Mouse (Mus musculus) forebrain, embryonic 12.5 days (tissue): ENCODE results near the gene Raly. TPM values are rescaled to one million over a fixed set of nuclear protein-coding genes. Genes with fewer than 3 reads are reported as not detected.
"Not testable (repeated sequence)": the region's sequence is repeated elsewhere in the genome, so short reads cannot be mapped to it uniquely, and the experiment has no call there.

Experiments
- ATAC-seq: fragments of 200-750 bp; cut with Nextera tagmentation; 2 replicates; pipeline ENCODE4 v1.8.0; 2017; ENCODE audit warnings: moderate TSS enrichment; ENCODE audit not compliant: low FRiP score
- H3K27ac ChIP-seq: fragments of 300-500 bp; sonication (generic); 2 replicates; pipeline ENCODE4 v1.5.1; 2016; ENCODE audit warnings: mild to moderate bottlenecking
- H3K27me3 ChIP-seq: fragments of 300-500 bp; sonication (generic); 2 replicates; pipeline ENCODE4 v1.6.1; 2016; ENCODE audit warnings: mild to moderate bottlenecking
- H3K36me3 ChIP-seq: fragments of 300-500 bp; sonication (generic); replicated peaks from 2 replicates; pipeline ENCODE4 v1.6.1; 2016; ENCODE audit warnings: mild to moderate bottlenecking
- H3K4me1 ChIP-seq: fragments of 300-500 bp; sonication (generic); 2 replicates; pipeline ENCODE4 v1.6.1; 2016
- H3K4me2 ChIP-seq: fragments of 300-500 bp; sonication (generic); 2 replicates; pipeline ENCODE4 v1.6.1; 2016; ENCODE audit warnings: mild to moderate bottlenecking, moderate library complexity
- H3K4me3 ChIP-seq: fragments of 300-500 bp; sonication (generic); replicated peaks from 2 replicates; pipeline ENCODE4 v1.5.1; 2016; ENCODE audit warnings: mild to moderate bottlenecking
- H3K9ac ChIP-seq: fragments of 300-500 bp; sonication (generic); 2 replicates; pipeline ENCODE4 v1.6.1; 2016; ENCODE audit warnings: mild to moderate bottlenecking
- H3K9me3 ChIP-seq: fragments of 300-500 bp; sonication (generic); 2 replicates; pipeline ENCODE4 v1.6.1; 2016
- WGBS: fragments of 180-500 bp; shearing (Covaris S2); methylation state at CpG from one replicate; pipeline ENCODE4 v1.1.7; 2016; 5-methylcytosine and 5-hydroxymethylcytosine counted together
- polyA plus RNA-seq: library from polyadenylated mRNA; unstranded; fragments of >200 nt; fragmentation: Nextera tagmentation; extraction: Ambion mirVana; gene quantifications from 2 replicates; pipeline ENCODE4 v1.2.1, GENCODE M21; 2016

Raly gene
- polyA plus RNA-seq, 1 experiment from 2014 or later, result 45.9 TPM

DNA sequence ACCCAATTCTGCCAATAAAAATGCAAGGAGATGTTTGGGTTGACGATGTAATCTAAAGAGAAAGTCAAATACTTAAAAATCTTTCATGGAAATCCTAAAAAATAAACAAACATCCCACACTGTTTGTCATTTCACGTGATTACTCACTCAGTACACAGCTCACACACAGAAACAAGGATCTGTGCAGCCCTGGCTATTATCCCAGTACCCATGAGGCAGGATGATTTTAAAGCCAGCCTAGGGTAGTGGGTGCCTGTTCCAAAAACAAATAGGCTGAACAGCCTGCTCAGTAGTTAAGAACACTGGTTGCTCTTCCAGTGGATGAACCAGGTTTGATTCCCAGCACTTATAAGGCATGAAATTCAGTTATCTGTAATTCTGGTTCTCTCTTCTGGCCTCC lies 85.7 kb downstream of the Raly start:
- H3K27ac ChIP-seq, result no peak overlapping the region
- H3K36me3 ChIP-seq, result peaks cover 60% of the 10 kb centered on the region
- H3K4me1 ChIP-seq, result no peaks in the 10 kb centered on the region
- H3K4me3 ChIP-seq, result no peak overlapping the region
- no peaks in the 10 kb centered on the region for H3K27me3 ChIP-seq
- no peaks in the 10 kb centered on the region for H3K9me3 ChIP-seq
- whole genome bisulfite sequencing, result 98% methylated on average over 2 of the region's 2 CpGs
- H3K4me2 ChIP-seq, result no peak overlapping the region
- no peak overlapping the region for H3K9ac ChIP-seq
- no peak for ATAC-seq

DNA sequence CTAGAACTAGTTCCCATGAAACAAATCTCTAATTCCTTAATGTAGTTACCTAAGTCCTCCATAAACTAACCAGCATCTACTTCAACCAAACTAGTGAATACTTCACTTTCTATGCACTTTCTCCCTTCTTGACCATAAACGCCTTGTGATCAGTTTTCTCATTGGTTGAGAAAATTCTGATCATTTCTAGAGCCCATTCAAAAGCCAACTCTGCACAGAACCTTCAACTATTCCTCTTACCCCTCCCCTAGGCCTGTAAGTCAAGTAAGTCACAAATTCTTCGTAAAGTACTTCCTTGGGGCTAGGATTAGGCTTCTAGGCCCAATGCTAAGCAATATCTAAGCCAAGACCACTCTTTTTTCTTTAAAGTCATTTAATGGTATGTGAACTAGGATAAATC lies 100.7 kb downstream of the Raly start:
- ATAC-seq, result no peak
- H3K9me3 ChIP-seq, result no peaks in the 10 kb centered on the region
- H3K4me3 ChIP-seq, result peak overlapping the region; percentile 96
- H3K4me2 ChIP-seq, result peak overlapping the region; percentile 79
- H3K36me3 ChIP-seq, result peaks cover 11% of the 10 kb centered on the region
- H3K9ac ChIP-seq, result peak overlapping the region; percentile 91
- H3K27ac ChIP-seq, result no peak overlapping the region
- H3K27me3 ChIP-seq, result no peaks in the 10 kb centered on the region
- H3K4me1 ChIP-seq, result peaks cover 17% of the 10 kb centered on the region
- 20% methylated on average over 2 of the region's 2 CpGs for WGBS

DNA sequence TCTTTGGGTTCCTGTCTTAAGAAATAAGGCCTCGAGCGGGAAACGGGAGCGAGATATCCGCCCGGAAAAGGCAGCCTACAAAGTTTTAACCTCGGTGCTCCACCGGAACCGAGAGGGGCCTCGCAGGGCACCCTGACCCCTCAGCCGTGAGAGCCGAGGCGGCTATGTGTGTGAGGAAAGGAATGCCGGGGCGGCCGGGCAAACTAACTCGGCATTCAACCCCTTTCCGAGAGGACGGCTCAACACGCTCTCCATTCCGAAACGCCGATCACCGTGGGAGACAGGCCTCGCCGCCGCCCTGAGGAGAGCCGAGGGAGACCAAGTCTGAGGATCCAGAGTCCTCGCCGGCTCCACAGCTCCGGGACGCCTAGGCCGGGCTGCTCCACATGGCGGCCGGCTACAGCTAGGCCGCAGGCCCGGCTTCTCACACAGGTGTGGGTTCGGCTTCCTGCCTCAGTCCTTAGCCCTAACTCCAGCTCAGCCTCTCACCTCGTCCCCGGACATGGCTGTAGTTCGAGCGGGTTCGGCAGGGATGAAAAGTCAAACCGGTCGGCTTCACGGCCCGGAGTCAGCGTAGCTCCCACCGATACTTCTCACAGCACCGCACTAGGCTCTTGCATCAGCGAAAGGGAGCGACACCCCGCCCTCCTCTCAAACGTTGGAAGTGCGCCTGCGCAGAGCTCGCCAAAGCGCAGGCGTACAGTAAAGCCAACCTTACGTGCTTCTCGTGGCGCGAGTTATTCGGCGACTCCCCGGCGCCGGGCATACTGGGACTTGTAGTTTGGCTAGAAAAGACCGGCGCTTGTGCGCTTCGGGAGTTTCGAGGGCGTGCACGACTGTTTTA lies 101.5 kb downstream of the Raly start, which contains the start of gene Eif2s2:
TSS of gene Eif2s2 (minus strand) at position 735 of the 844 bp plus-strand sequence.
- peak; percentile 99 for ATAC-seq
- Histone ChIP-seq H3K4me1 (peaks cover 17% of the 10 kb centered on the region), H3K4me2 (peak within 1 kb of the TSS; percentile 79), H3K36me3 (peaks cover 4% of the 10 kb centered on the region), H3K9me3 (no peaks in the 10 kb centered on the region), H3K27ac (peak within 1 kb of the TSS; percentile 75), H3K27me3 (no peaks in the 10 kb centered on the region), H3K9ac (peak within 1 kb of the TSS; percentile 91), H3K4me3 (peak within 1 kb of the TSS; percentile 96)
- under 1% methylated on average over 75 of the region's 75 CpGs for WGBS

DNA sequence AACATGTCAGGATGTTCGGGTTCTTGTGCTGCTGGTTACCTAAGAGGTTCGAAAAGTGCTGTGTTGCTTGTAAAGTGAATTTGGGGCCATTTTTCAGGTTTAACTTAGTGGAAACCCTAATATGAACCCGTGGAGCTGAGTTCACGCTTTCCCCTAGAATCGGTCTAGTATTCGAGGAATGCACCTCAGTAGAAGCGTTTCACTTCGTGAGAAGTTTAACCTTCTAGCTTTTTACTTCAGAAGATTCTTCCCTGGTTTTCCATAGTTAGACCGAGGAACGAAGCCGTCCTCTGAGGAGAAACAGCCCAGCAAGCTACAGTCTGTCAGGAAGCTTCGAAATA lies 102.1 kb downstream of the Raly start:
- H3K36me3 ChIP-seq, result peaks cover under 1% of the 10 kb centered on the region
- peak overlapping the region; percentile 96 for H3K4me3 ChIP-seq
- peaks cover 17% of the 10 kb centered on the region for H3K4me1 ChIP-seq
- peak overlapping the region; percentile 79 for H3K4me2 ChIP-seq
- peak overlapping the region; percentile 56 for H3K9ac ChIP-seq
- no peaks in the 10 kb centered on the region for H3K9me3 ChIP-seq
- WGBS, result 12% methylated on average over 12 of the region's 12 CpGs
- no peak overlapping the region for H3K27ac ChIP-seq
- H3K27me3 ChIP-seq, result no peaks in the 10 kb centered on the region
- ATAC-seq, result no peak

DNA sequence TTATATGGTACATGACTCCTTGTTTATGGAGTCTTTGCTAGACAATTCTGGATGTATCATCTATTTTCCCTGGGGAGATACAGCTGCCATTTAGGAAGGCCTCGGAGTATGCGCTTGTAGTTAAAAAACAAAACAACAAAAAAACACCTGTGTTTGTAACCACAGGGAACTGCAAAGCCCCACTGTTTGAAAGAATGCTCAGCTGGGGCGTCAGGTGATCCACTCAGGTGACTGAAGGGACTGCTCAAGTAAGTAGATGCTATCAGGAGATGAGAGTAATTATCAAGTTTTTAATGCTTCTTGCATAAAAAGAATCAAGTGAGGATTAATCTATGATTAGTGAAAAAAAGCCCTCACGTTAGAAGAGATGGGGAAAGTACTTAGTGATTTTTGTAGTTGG lies 102.7 kb downstream of the Raly start:
- peaks cover 17% of the 10 kb centered on the region for H3K4me1 ChIP-seq
- no peak overlapping the region for H3K4me3 ChIP-seq
- no peak overlapping the region for H3K9ac ChIP-seq
- WGBS, result 64% methylated on average over 4 of the region's 4 CpGs
- no peak overlapping the region for H3K27ac ChIP-seq
- H3K9me3 ChIP-seq, result no peaks in the 10 kb centered on the region
- H3K36me3 ChIP-seq, result no peaks in the 10 kb centered on the region
- H3K4me2 ChIP-seq, result no peak overlapping the region
- no peak for ATAC-seq
- no peaks in the 10 kb centered on the region for H3K27me3 ChIP-seq

DNA sequence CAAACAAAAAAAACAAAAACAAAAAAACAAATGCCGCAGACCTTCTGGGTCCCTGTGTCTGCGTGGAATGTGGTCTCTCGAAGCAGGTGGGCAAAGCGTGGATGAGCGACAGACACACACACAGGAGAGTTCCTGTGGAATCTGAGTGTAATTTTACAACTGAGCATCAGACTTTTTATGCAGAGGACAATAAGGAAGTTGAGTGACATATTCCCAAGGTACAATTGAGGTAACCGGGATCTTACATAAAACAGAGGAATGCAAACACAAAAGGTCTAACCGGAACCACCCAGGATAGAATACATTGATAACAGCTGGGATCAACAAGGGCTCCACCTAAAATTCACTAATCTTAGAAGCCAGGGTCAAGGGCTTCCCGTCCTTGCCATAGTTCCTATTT lies 108.1 kb downstream of the Raly start:
- ATAC-seq, result not testable (repeated sequence)

DNA sequence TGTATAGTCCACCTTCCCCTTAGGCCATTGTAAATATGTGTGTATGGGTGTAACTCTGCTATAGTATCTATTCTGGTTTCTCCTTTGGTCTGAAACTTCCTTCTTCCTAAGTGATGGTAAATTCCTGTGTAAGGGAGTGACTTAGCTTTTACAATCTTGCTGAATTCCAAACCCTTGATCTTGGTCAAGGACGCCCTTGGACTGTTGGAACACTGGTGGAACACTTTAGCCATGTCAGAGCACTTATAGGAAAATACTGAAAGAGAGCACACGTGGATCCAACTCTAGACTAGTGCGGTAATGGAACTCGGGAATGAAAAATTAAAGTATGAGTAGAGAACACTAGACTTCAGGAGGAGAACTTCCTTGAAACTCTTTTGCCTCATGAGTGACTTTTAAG lies 108.5 kb downstream of the Raly start:
- H3K9ac ChIP-seq, H3K27ac ChIP-seq, H3K27me3 ChIP-seq, H3K9me3 ChIP-seq, H3K4me3 ChIP-seq, H3K4me1 ChIP-seq, H3K4me2 ChIP-seq, ATAC-seq, H3K36me3 ChIP-seq: not testable (repeated sequence)
- 85% methylated on average over 4 of the region's 4 CpGs for WGBS

More for the DNA sequence above, 108.1 kb downstream of the Raly start:
- not testable (repeated sequence) for H3K27me3 ChIP-seq, H3K36me3 ChIP-seq, H3K9me3 ChIP-seq, H3K9ac ChIP-seq, H3K4me1 ChIP-seq, H3K27ac ChIP-seq, H3K4me3 ChIP-seq, H3K4me2 ChIP-seq
- WGBS, result 88% methylated on average over 8 of the region's 8 CpGs

DNA sequence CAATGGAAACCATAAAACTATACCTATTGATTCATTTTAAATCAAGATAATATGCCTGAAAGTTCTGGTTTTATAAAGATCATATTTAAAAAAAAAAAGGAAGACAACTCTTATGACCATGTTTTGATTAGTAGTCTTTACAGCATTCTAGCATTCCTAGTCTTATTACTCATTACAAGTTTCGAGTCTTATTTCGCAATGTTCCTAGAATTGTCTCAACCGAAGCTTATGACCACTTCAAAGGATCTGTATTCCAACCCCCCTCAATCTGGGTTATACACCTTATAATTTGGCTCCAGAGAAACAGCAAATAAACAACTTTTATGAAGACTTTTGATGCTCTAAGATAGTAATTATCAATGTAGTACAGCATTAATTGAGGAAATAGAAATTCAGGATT lies 111.2 kb downstream of the Raly start:
- WGBS, result 89% methylated on average over 3 of the region's 3 CpGs
- no peaks in the 10 kb centered on the region for H3K4me1 ChIP-seq

DNA sequence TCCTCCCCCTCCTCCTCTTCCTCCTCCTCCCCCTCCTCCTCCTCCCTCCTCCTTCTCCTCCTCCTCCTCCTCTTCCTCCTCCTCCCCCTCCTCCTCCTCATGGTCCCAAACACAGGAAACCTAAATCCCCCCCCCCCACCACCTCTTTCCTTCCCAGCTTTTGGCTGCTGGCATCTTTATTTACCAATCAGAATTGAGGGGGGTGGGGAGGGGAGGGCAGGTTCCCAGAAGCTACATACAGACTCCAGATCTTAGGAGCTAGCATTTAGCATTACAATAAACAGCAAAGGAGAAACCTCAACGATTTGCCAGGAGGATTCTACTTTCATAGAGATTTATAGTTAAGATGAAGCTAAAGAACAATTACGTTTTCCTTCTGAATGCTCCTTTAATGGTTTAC lies 114.9 kb downstream of the Raly start:
- H3K4me1 ChIP-seq, result no peaks in the 10 kb centered on the region
- 49% methylated on average over 2 of the region's 2 CpGs for WGBS
- H3K9me3 ChIP-seq, result no peaks in the 10 kb centered on the region
- H3K4me2 ChIP-seq, result no peak overlapping the region
- no peak overlapping the region for H3K4me3 ChIP-seq
- no peaks in the 10 kb centered on the region for H3K36me3 ChIP-seq
- H3K9ac ChIP-seq, result no peak overlapping the region
- no peak for ATAC-seq
- no peak overlapping the region for H3K27ac ChIP-seq
- no peaks in the 10 kb centered on the region for H3K27me3 ChIP-seq

More for the DNA sequence above, 111.2 kb downstream of the Raly start:
- H3K4me2 ChIP-seq, result no peak overlapping the region
- no peaks in the 10 kb centered on the region for H3K9me3 ChIP-seq
- no peaks in the 10 kb centered on the region for H3K36me3 ChIP-seq
- H3K27me3 ChIP-seq, result no peaks in the 10 kb centered on the region
- H3K9ac ChIP-seq, result no peak overlapping the region
- no peak overlapping the region for H3K4me3 ChIP-seq
- ATAC-seq, result no peak
- H3K27ac ChIP-seq, result no peak overlapping the region

DNA sequence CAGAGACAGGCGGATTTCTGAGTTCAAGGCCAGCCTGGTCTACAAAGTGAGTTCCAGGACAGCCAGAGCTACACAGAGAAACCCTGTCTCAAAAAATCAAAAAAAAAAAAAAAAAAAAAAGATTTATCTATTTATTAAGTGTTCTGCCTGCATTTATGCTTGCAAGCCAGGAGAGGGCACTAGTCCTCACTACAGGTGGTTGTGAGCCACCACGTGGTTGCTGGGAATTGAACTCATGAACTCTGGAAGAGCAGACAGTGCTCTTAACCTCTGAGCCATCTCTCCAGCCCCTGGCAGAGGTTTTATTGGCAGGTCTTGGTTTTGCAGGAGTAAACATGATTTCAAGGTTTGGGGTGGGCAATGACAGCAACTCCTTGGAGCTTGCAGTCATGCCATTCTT lies 117.3 kb downstream of the Raly start:
- WGBS, result 35% methylated on average over 2 of the region's 2 CpGs
- not testable (repeated sequence) for H3K27ac ChIP-seq, H3K27me3 ChIP-seq, ATAC-seq, H3K4me2 ChIP-seq, H3K9me3 ChIP-seq, H3K9ac ChIP-seq, H3K36me3 ChIP-seq, H3K4me3 ChIP-seq, H3K4me1 ChIP-seq

DNA sequence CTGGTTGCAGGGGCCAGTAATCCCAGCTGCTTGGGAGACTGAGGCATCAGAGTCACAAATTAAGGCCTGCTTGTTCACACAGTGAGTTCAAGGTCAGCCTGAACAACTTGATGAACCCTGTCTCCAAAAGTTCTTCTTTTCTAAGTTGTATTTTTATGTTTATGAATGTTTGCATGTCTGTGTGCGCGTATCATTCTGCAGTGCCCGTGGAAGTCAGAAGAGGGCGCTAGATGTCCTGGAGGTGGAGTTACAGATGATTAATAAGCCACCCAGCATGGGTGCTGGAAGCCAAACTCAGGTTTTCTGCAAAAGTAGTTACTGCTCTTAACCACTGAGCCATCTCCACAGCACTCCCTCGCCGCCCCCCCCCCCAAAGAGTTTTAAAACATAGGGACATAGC lies 118.9 kb downstream of the Raly start:
- Histone ChIP-seq H3K9ac (no peak overlapping the region), H3K36me3 (no peaks in the 10 kb centered on the region), H3K4me1 (no peaks in the 10 kb centered on the region), H3K27me3 (0 out of 2 replicates have a peak, but pooled peaks cover 7% of the 10 kb centered on the region), H3K4me2 (no peak overlapping the region), H3K27ac (no peak overlapping the region), H3K9me3 (no peaks in the 10 kb centered on the region), H3K4me3 (no peak overlapping the region)
- no peak for ATAC-seq
- WGBS, result 78% methylated on average over 6 of the region's 6 CpGs

DNA sequence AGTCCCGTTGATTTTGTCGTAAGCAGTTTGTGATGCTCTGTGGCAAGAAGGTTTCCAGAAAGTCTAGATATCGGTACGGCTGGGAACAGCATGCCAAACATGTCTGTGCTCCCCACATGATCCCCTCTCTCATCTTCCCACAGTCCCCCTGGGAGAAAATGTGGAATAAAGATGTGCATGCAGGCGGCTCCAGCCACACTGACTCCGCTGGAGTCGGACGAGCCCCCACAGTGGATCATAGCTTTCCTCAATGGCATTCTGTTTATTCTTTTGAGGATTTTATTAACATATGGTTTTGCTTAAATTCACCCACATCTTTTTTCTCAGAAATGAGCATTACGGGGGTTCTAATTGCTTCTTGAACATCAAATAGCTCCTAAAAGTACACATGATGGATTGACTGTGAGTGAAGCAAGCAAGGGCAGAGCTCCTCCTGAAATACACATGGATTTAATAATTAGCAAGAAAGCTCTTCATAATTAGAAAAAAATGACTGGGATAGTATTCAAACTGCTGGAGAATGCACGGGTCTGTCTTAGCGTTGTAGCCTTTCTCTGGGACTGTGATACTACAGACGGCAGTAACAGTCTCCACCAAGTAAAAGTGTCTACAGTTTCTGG lies 125.1 kb downstream of the Raly start:
- no peak overlapping the region for H3K4me2 ChIP-seq
- no peaks in the 10 kb centered on the region for H3K4me1 ChIP-seq
- ATAC-seq, result no peak
- 87% methylated on average over 12 of the region's 12 CpGs for WGBS
- H3K27me3 ChIP-seq, result peaks cover 22% of the 10 kb centered on the region
- no peaks in the 10 kb centered on the region for H3K9me3 ChIP-seq
- no peak overlapping the region for H3K4me3 ChIP-seq
- no peaks in the 10 kb centered on the region for H3K36me3 ChIP-seq
- H3K27ac ChIP-seq, result no peak overlapping the region
- H3K9ac ChIP-seq, result no peak overlapping the region

DNA sequence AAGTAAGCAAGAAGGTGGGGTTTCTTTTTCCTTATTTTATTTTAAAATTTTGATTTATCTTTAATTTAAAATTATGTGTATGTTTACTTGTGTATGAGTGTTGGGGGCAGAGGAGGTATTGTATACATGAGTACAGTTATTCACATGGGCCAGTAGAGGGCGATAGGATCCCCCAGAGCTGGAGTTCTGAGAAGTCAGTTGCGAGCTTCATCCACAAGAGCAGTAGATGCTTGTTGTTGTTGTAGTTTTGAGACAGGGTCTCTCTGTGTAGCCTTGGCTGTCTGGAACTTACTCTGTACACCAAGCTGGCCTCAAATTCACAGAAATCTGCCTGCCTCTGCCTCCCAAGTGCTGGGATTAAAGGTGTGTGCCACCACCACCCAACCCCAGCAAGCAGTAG lies 125.7 kb downstream of the Raly start:
- Histone ChIP-seq H3K27ac (no peak overlapping the region), H3K9me3 (no peaks in the 10 kb centered on the region), H3K4me3 (no peak overlapping the region), H3K36me3 (no peaks in the 10 kb centered on the region), H3K4me2 (no peak overlapping the region), H3K4me1 (no peaks in the 10 kb centered on the region), H3K27me3 (peaks cover 27% of the 10 kb centered on the region), H3K9ac (no peak overlapping the region)
- WGBS, result 16% methylated on average over 2 of the region's 2 CpGs
- no peak for ATAC-seq
